Mouse (Mus musculus) hindbrain, embryonic 11.5 days (tissue): ENCODE results near the gene Ush2a. TPM values are rescaled to one million over a fixed set of nuclear protein-coding genes. Genes with fewer than 3 reads are reported as not detected.
A peak's percentile ranks its signal among the peaks of the same experiment; 100 is the strongest.

Source experiments
- ATAC-seq: fragments of 200-750 bp; cut with Nextera tagmentation; 2 replicates; pipeline ENCODE4 v1.8.0; 2017; ENCODE audit warnings: mild to moderate bottlenecking, moderate TSS enrichment, moderate library complexity; ENCODE audit not compliant: low FRiP score
- DNase-seq: peaks from one replicate; pipeline ENCODE4 v3.0.0-alpha.2; 2015; ENCODE audit warnings: low spot score
- H3K27ac ChIP-seq: fragments of 300-500 bp; sonication (generic); 2 replicates; pipeline ENCODE4 v1.5.1; 2014; ENCODE audit warnings: mild to moderate bottlenecking, low read depth, low read length
- H3K27me3 ChIP-seq: fragments of 300-500 bp; sonication (generic); 2 replicates; pipeline ENCODE4 v1.6.1; 2014; ENCODE audit warnings: mild to moderate bottlenecking, low read length, moderate library complexity, mixed read lengths; ENCODE audit not compliant: control insufficient read depth, insufficient read depth
- H3K36me3 ChIP-seq: fragments of 300-500 bp; sonication (generic); 2 replicates; pipeline ENCODE4 v1.6.1; 2014; ENCODE audit warnings: mild to moderate bottlenecking, low read length, moderate library complexity, mixed read lengths; ENCODE audit not compliant: control insufficient read depth, insufficient read depth
- H3K4me1 ChIP-seq: fragments of 300-500 bp; sonication (generic); replicated peaks from 2 replicates; pipeline ENCODE4 v1.6.1; 2014; ENCODE audit warnings: low read length, mixed read lengths; ENCODE audit not compliant: control insufficient read depth, insufficient read depth
- H3K4me2 ChIP-seq: fragments of 300-500 bp; sonication (generic); replicated peaks from 2 replicates; pipeline ENCODE4 v1.6.1; 2014; ENCODE audit warnings: mild to moderate bottlenecking, low read depth, low read length
- H3K4me3 ChIP-seq: fragments of 300-500 bp; sonication (generic); 2 replicates; pipeline ENCODE4 v1.5.1; 2014; ENCODE audit warnings: low read depth, low read length
- H3K9ac ChIP-seq: fragments of 300-500 bp; sonication (generic); 2 replicates; pipeline ENCODE4 v1.6.1; 2014; ENCODE audit warnings: low read depth, low read length
- H3K9me3 ChIP-seq: fragments of 300-500 bp; sonication (generic); 2 replicates; pipeline ENCODE4 v1.6.1; 2016; ENCODE audit warnings: low read length; ENCODE audit not compliant: control insufficient read depth
- WGBS: fragments of 180-500 bp; shearing (Covaris S2); extraction: QIAGEN DNeasy Blood & Tissue Kit; methylation state at CpG from one replicate; pipeline ENCODE4 v1.1.7; 2014; 5-methylcytosine and 5-hydroxymethylcytosine counted together
- polyA plus RNA-seq: library from polyadenylated mRNA; unstranded; fragments of >200 nt; fragmentation: Nextera tagmentation; extraction: Ambion mirVana; gene quantifications from 2 replicates; pipeline ENCODE4 v1.2.1, GENCODE M21; 2014

Gene Ush2a
- polyA plus RNA-seq, 1 experiment from 2014 or later: 0.26 TPM

GRCm38 (mm10) chr1:188726937-188727336 lies 465.1 kb downstream of the Ush2a start:
- DNase-seq: no peak
- H3K9ac ChIP-seq: no peak overlapping the region

DNA sequence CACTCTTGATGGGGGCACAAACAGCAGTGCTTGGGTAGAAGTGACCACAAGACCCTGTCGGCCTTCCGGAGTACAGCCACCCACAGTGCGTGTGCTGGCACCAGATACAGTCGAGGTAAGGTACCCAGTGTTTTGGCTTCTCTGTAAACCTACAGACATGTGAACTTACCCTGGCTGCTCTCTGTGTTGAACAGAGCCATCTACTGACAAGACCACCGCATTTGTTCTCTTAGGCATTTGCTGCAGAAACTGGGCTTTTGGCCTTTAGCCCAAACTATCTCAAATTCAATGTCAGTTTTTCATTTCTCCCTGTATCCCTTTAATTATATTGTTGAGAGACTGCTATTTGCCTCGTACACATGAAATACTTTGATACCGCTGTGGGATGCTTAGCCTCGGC lies 466.8 kb downstream of the Ush2a start:
- no peak overlapping the region for H3K4me3 ChIP-seq
- DNase-seq (no peak), ATAC-seq (no peak)
- H3K27me3 ChIP-seq: 0 out of 2 replicates have a peak, but pooled peaks cover 2% of the 10 kb centered on the region
- no peaks in the 10 kb centered on the region for H3K9me3 ChIP-seq
- H3K36me3 ChIP-seq: no peaks in the 10 kb centered on the region
- WGBS: 88% methylated on average over 8 of the region's 8 CpGs
- H3K4me1 ChIP-seq: no peaks in the 10 kb centered on the region
- H3K4me2 ChIP-seq: no peak overlapping the region
- H3K9ac ChIP-seq: no peak overlapping the region
- H3K27ac ChIP-seq: no peak overlapping the region

More at GRCm38 (mm10) chr1:188726937-188727336, 465.1 kb downstream of the Ush2a start:
- 76% methylated on average over 6 of the region's 6 CpGs for WGBS
- H3K27me3 ChIP-seq: 0 out of 2 replicates have a peak, but pooled peaks cover 2% of the 10 kb centered on the region
- no peak overlapping the region for H3K27ac ChIP-seq
- H3K9me3 ChIP-seq: no peaks in the 10 kb centered on the region
- no peak overlapping the region for H3K4me3 ChIP-seq
- H3K4me1 ChIP-seq: no peaks in the 10 kb centered on the region
- no peaks in the 10 kb centered on the region for H3K36me3 ChIP-seq
- H3K4me2 ChIP-seq: no peak overlapping the region
- ATAC-seq: no peak

GRCm38 (mm10) chr1:188729179-188729578 lies 467.4 kb downstream of the Ush2a start:
- Histone ChIP-seq H3K9ac (no peak overlapping the region), H3K4me1 (no peaks in the 10 kb centered on the region), H3K27ac (no peak overlapping the region), H3K4me3 (no peak overlapping the region), H3K36me3 (no peaks in the 10 kb centered on the region), H3K4me2 (no peak overlapping the region), H3K27me3 (no peaks in the 10 kb centered on the region), H3K9me3 (no peaks in the 10 kb centered on the region)
- ATAC-seq: no peak
- DNase-seq: no peak
- WGBS: 65% methylated on average over 7 of the region's 7 CpGs

GRCm38 (mm10) chr1:188734741-188735266 lies 473.0 kb downstream of the Ush2a start:
- Histone ChIP-seq H3K9ac (no peak overlapping the region), H3K4me3 (no peak overlapping the region), H3K4me2 (no peak overlapping the region), H3K27me3 (no peaks in the 10 kb centered on the region), H3K9me3 (no peaks in the 10 kb centered on the region), H3K36me3 (no peaks in the 10 kb centered on the region), H3K4me1 (no peaks in the 10 kb centered on the region), H3K27ac (no peak overlapping the region)
- 88% methylated on average over 7 of the region's 7 CpGs for WGBS
- DNase-seq (no peak), ATAC-seq (no peak)

GRCm38 (mm10) chr1:188742971-188743370 lies 481.1 kb downstream of the Ush2a start:
- Histone ChIP-seq H3K27me3 (no peaks in the 10 kb centered on the region), H3K36me3 (no peaks in the 10 kb centered on the region), H3K9ac (no peak overlapping the region), H3K9me3 (no peaks in the 10 kb centered on the region), H3K4me2 (no peak overlapping the region), H3K4me1 (no peaks in the 10 kb centered on the region), H3K27ac (no peak overlapping the region), H3K4me3 (no peak overlapping the region)
- ATAC-seq (no peak), DNase-seq (no peak)
- WGBS: 88% methylated on average over 7 of the region's 7 CpGs

DNA sequence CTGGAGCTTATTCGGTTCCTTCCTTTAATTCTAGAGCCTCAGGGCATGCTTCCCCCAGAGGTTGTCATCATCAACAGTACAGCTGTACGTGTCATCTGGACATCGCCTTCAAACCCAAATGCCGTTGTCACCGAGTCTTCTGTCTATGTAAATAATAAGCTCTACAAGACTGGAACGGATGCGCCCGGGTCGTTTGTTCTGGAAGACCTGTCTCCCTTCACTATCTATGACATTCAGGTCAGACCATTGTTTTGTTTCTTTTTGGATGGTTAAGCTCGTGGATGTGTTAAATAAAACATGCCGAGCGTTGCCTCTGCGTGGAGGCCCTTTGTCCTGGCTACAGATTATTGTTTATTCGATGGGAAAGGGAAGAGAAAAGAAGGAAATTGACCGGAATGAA lies 493.2 kb downstream of the Ush2a start:
- no peak overlapping the region for H3K4me2 ChIP-seq
- DNase-seq (peak; percentile 27), ATAC-seq (no peak)
- no peak overlapping the region for H3K27ac ChIP-seq
- H3K4me1 ChIP-seq: no peaks in the 10 kb centered on the region
- no peaks in the 10 kb centered on the region for H3K36me3 ChIP-seq
- H3K9me3 ChIP-seq: no peaks in the 10 kb centered on the region
- H3K27me3 ChIP-seq: no peaks in the 10 kb centered on the region
- WGBS: 40% methylated on average over 15 of the region's 15 CpGs
- H3K9ac ChIP-seq: no peak overlapping the region
- no peak overlapping the region for H3K4me3 ChIP-seq

DNA sequence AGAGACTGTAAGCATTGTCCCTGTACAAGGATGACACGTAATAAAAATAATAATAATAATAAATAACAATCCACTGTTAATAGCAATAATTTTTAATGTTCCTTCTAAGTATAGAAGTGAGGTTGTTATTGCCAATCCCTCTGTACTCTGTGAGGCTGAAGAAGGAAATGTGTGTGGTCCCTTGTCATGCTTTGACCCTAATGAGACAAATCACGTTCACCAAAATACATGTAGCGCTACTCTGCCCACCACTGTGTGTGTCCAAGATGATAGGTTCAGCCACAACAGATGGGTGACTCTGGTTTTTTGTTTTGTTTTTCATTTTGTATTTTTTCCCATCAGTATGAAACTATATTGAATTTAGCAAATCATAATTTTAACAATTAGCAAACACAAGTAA lies 498.7 kb downstream of the Ush2a start:
- H3K27me3 ChIP-seq: no peaks in the 10 kb centered on the region
- H3K9me3 ChIP-seq: no peaks in the 10 kb centered on the region
- no peaks in the 10 kb centered on the region for H3K36me3 ChIP-seq
- no peak for ATAC-seq
- H3K27ac ChIP-seq: no peak overlapping the region
- no peak for DNase-seq
- H3K9ac ChIP-seq: no peak overlapping the region
- H3K4me3 ChIP-seq: no peak overlapping the region
- WGBS: 84% methylated on average over 3 of the region's 3 CpGs
- H3K4me1 ChIP-seq: no peaks in the 10 kb centered on the region
- no peak overlapping the region for H3K4me2 ChIP-seq

DNA sequence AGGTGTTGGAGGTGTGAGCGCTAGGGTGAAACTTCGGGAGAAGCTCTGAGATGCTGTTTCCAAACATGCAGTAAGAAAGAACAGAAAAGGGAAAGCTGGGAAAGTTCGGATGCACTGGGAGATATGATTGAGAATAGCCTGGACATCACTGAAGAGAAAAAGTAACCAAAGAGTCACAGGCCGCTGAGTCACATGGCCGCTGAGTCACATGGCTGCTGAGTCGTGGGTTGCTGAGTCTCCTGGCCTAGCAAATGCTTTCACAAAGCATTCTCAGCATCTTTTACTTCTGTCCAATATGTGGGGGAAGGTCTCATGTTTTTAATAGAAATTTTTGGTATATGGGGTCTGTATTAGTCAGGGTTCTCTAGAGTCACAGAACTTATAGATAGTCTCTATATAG lies 500.6 kb downstream of the Ush2a start:
- no peaks in the 10 kb centered on the region for H3K4me1 ChIP-seq
- H3K9me3 ChIP-seq: no peaks in the 10 kb centered on the region
- no peak overlapping the region for H3K9ac ChIP-seq
- no peak for DNase-seq
- H3K27me3 ChIP-seq: no peaks in the 10 kb centered on the region
- no peak overlapping the region for H3K4me2 ChIP-seq
- H3K36me3 ChIP-seq: no peaks in the 10 kb centered on the region
- no peak overlapping the region for H3K4me3 ChIP-seq
- WGBS: 89% methylated on average over 6 of the region's 6 CpGs
- no peak for ATAC-seq
- no peak overlapping the region for H3K27ac ChIP-seq

DNA sequence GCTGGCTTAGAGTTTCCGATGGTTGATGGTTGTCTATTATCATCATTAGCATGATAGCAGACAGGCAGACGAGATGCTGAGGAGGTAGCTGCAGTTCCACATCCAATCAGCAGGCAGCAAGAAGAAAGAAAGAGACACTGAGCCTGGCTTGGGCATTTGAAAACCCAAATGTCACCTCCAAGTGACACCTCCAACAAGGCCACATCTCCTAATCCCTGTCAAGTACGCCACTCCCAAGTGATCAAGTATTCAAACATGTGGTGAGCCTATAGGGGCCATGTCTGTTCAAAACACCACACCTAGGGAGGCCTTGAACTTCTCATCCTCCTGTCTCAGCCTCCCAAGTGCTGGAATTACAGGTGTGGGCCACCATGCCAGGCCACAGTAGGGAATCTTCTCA lies 501.9 kb downstream of the Ush2a start:
- Histone ChIP-seq H3K27me3 (no peaks in the 10 kb centered on the region), H3K27ac (no peak overlapping the region), H3K9ac (no peak overlapping the region), H3K9me3 (no peaks in the 10 kb centered on the region), H3K4me2 (no peak overlapping the region), H3K4me3 (no peak overlapping the region), H3K4me1 (no peaks in the 10 kb centered on the region), H3K36me3 (no peaks in the 10 kb centered on the region)
- WGBS: 79% methylated on average over 3 of the region's 3 CpGs
- ATAC-seq (no peak), DNase-seq (no peak)
